Mouse (Mus musculus) megakaryocyte, embryonic 14.5 days (primary cell): ENCODE data around the gene Nsun7.

ENCODE experiments used
- FLI1 ChIP-seq: IDR thresholded peaks from 2 replicates; pipeline ENCODE4 v1.6.1; 2012; ENCODE audit warnings: low read length, inconsistent platforms, mixed read lengths
- GATA1 ChIP-seq: IDR thresholded peaks from 3 replicates; pipeline ENCODE4 v1.6.1; 2012; ENCODE audit warnings: mixed read lengths, low read length, inconsistent platforms, borderline replicate concordance

- TF ChIP-seq GATA1 = no peak
- no peak for TF ChIP-seq FLI1
Measured at GRCm38 (mm10) chr5:66346756-66347155, 87.1 kb downstream of the Nsun7 start.
